Mouse (Mus musculus): ENCODE data around the gene Pagr1b. TPM values are rescaled to one million over a fixed set of nuclear protein-coding genes. Genes with fewer than 3 reads are reported as not detected.

Pagr1b gene
- total and polyA plus RNA-seq, 3 experiments, result not detected

DNA sequence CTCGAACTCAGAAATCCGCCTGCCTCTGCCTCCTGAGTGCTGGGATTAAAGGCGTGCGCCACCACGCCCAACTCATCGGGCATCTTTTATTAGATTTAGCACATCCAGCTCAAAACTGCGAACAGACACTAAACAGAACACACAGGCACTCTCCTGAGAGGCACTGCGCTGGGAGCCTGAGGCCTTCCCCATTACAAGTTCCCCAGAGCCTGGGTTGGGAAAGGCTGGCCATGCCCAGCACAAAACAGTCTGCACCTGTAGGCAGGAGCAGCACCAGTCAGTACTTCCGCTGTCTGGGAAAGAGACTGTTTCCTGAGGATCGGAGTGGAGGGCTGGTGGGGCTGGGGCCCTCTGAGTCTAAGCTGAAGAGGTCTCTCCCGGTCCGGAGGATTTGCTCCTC lies 1.3 kb downstream of the Pagr1b start:
- Histone ChIP-seq H3K36me3 (ENCODE audit: control insufficient read depth, insufficient read depth, low read length) (peaks cover 5% of the 10 kb centered on the region), H3K27ac (peak overlapping the region; percentile 95), H3K4me1 (ENCODE audit: control insufficient read depth, insufficient read depth, low read length) (peaks cover 16% of the 10 kb centered on the region), H3K79me2 (replicated peaks; ENCODE audit: control insufficient read depth, insufficient read depth, low read length) (peaks cover 4% of the 10 kb centered on the region; the same call in 1 of the 2 replicates), H3K4me3 (no peak overlapping the region), H3K27me3 (ENCODE audit: control insufficient read depth, insufficient read depth, low read length) (no peaks in the 10 kb centered on the region), H3K9ac (ENCODE audit: low read depth, low read length) (no peak overlapping the region)
- TF ChIP-seq EP300 (IDR thresholded peaks at IDR 0.05; ENCODE audit: insufficient read depth, low read depth, low read length) (no peak), CTCF (IDR thresholded peaks at IDR 0.05) (no peak)
- intact Hi-C loops (cut with DNase I), result loop anchor here (10.0 kb wide), 1 partner anchor 180 kb away; the partner anchor contains the start of gene Cd2bp2
- 84% methylated on average over 12 of the region's 12 CpGs for WGBS
- DNase-seq, result no peak

DNA sequence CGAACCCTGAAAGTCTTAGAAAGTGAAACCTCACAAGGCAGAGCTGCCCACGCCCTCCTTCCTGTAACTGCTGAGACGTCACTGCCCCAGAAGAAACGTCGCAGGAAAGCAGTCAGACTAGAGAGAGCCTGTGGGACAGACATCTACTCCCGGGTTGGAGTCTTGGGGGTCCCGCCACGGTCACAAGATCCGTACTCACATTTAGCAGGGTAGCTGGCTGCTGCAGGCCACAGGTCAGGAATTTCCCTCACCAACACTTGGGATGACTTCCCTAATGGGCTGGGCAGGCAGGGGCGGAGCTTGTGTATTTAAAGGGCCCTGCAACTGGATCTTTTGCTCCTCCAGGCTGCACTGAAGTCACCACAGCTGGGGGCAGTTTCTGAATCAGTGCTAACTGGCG lies 2.0 kb downstream of the Pagr1b start, which contains the start of gene Mvp:
Gene Mvp (minus strand): TSS at position 302 of the 400 bp plus-strand sequence.
- Histone ChIP-seq H3K36me3 (ENCODE audit: control insufficient read depth, insufficient read depth, low read length) (peaks cover 5% of the 10 kb centered on the region), H3K4me1 (ENCODE audit: control insufficient read depth, insufficient read depth, low read length) (peaks cover 16% of the 10 kb centered on the region), H3K9ac (ENCODE audit: low read depth, low read length) (peak within 1 kb of the TSS; percentile 71), H3K79me2 (replicated peaks; ENCODE audit: control insufficient read depth, insufficient read depth, low read length) (peaks cover 4% of the 10 kb centered on the region; the same call in 1 of the 2 replicates), H3K27ac (peak within 1 kb of the TSS; percentile 95), H3K27me3 (ENCODE audit: control insufficient read depth, insufficient read depth, low read length) (no peaks in the 10 kb centered on the region), H3K4me3 (peak within 1 kb of the TSS; percentile 75)
- DNase-seq, result peak; percentile 85 to 88
- 5% methylated on average over 11 of the region's 11 CpGs for WGBS
- intact Hi-C loops (cut with DNase I), result loop anchor here (10.0 kb wide), 1 partner anchor 180 kb away; the partner anchor contains the start of gene Cd2bp2
- TF ChIP-seq CTCF (IDR thresholded peaks at IDR 0.05) (no peak), POLR2A (IDR thresholded peaks at IDR 0.05; ENCODE audit: insufficient read depth, low read depth, low read length) (peak; percentile 85)

DNA sequence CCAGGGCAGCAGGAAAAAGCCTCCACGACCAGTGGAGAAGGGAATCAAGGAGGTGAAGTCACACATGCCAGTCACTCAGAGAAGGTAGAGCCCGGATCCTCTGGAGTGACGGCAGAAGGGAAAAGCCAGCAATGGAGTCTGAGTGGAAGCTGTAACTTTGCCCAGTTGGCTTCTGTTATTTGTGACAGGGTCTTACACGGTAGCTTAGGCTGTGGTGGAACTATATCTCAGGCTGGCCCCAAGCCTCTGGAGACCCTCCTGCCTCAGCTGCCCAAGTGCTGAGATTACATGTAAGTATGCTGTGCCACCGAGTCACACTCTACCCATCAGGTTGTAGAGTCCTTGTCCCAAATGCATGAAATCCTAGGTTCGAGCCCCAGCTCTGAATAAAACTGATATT lies 2.9 kb downstream of the Pagr1b start:
- Histone ChIP-seq H3K27ac (no peak overlapping the region; the same call in 1 of the 2 replicates), H3K4me3 (peak overlapping the region; percentile 75), H3K27me3 (ENCODE audit: control insufficient read depth, insufficient read depth, low read length) (no peaks in the 10 kb centered on the region), H3K9ac (ENCODE audit: low read depth, low read length) (no peak overlapping the region), H3K4me1 (ENCODE audit: control insufficient read depth, insufficient read depth, low read length) (peaks cover 23% of the 10 kb centered on the region), H3K79me2 (replicated peaks; ENCODE audit: control insufficient read depth, insufficient read depth, low read length) (peaks cover 4% of the 10 kb centered on the region; the same call in 1 of the 2 replicates), H3K36me3 (ENCODE audit: control insufficient read depth, insufficient read depth, low read length) (peaks cover 6% of the 10 kb centered on the region)
- TF ChIP-seq CTCF (IDR thresholded peaks at IDR 0.05), result no peak
- TF ChIP-seq EP300 (IDR thresholded peaks at IDR 0.05; ENCODE audit: insufficient read depth, low read depth, low read length), result no peak
- no peak for TF ChIP-seq POLR2A (IDR thresholded peaks at IDR 0.05; ENCODE audit: insufficient read depth, low read depth, low read length)
- 85% methylated on average over 6 of the region's 6 CpGs for WGBS
- intact Hi-C loops (cut with DNase I), result loop anchor here (10.0 kb wide), 1 partner anchor 181 kb away; the partner anchor contains the start of gene Cd2bp2
- no peak for DNase-seq

DNA sequence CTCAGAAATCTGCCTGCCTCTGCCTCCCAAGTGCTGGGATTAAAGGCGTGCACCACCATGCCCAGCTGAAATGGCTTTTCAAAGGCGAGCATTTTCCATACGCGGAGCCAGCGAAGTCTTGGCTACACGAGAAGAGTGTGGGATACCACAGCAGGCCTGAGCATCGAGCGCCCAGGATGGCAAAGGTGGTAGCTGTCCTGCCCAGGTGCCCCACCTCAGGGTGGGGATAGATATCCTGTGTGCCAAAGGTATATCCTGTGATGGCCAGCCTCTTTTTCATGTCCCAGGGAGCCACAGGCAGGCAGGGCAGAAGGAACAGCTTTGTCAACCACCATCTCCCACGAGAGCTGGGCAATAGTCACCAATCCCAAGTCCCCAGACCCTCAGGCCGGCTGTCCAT lies 3.4 kb downstream of the Pagr1b start:
- Histone ChIP-seq H3K4me1 (ENCODE audit: control insufficient read depth, insufficient read depth, low read length) (peaks cover 25% of the 10 kb centered on the region), H3K79me2 (replicated peaks; ENCODE audit: control insufficient read depth, insufficient read depth, low read length) (peaks cover 4% of the 10 kb centered on the region; the same call in 1 of the 2 replicates), H3K4me3 (no peak overlapping the region), H3K27ac (no peak overlapping the region), H3K36me3 (ENCODE audit: control insufficient read depth, insufficient read depth, low read length) (peaks cover 9% of the 10 kb centered on the region), H3K27me3 (ENCODE audit: control insufficient read depth, insufficient read depth, low read length) (no peaks in the 10 kb centered on the region), H3K9ac (ENCODE audit: low read depth, low read length) (no peak overlapping the region)
- TF ChIP-seq CTCF (IDR thresholded peaks at IDR 0.05), result no peak
- no peak for TF ChIP-seq POLR2A (IDR thresholded peaks at IDR 0.05; ENCODE audit: insufficient read depth, low read depth, low read length)
- intact Hi-C loops (cut with DNase I), result loop anchor here (10.0 kb wide), 1 partner anchor 182 kb away; the partner anchor contains the start of gene Cd2bp2
- DNase-seq, result no peak
- 92% methylated on average over 10 of the region's 10 CpGs for WGBS

DNA sequence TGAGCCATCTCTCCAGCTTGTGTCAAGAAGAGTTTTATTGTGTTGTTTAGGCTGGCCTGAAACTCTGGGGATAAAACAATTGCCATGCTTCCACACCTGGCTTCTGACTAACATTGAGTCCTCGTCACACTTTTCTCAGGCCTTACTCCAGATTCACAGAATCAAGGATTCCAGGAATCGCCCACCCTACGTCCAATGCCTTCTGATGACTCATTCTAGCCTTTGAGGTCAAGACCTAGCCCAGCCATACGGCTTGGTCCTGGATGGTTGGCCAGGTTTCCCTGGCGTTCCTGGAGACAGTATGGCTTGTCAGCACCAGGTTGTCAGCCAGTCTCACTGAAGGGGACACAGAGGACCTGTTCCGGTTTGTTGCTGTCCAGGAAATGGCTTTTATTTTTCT lies 3.9 kb downstream of the Pagr1b start:
- intact Hi-C loops (cut with DNase I), result loop anchor here (10.0 kb wide), 1 partner anchor 182 kb away; the partner anchor contains the start of gene Cd2bp2
- no peak overlapping the region for H3K4me3 ChIP-seq
- H3K27me3 ChIP-seq (ENCODE audit: control insufficient read depth, insufficient read depth, low read length), result no peaks in the 10 kb centered on the region
- H3K4me1 ChIP-seq (ENCODE audit: control insufficient read depth, insufficient read depth, low read length), result peaks cover 27% of the 10 kb centered on the region
- no peak overlapping the region for H3K27ac ChIP-seq
- no peak for TF ChIP-seq POLR2A (IDR thresholded peaks at IDR 0.05; ENCODE audit: insufficient read depth, low read depth, low read length)
- no peak for TF ChIP-seq CTCF (IDR thresholded peaks at IDR 0.05)
- no peak for TF ChIP-seq EP300 (IDR thresholded peaks at IDR 0.05; ENCODE audit: insufficient read depth, low read depth, low read length)
- peaks cover 9% of the 10 kb centered on the region for H3K36me3 ChIP-seq (ENCODE audit: control insufficient read depth, insufficient read depth, low read length)
- no peak overlapping the region for H3K9ac ChIP-seq (ENCODE audit: low read depth, low read length)
- 65% methylated on average over 6 of the region's 6 CpGs for WGBS
- H3K79me2 ChIP-seq (replicated peaks; ENCODE audit: control insufficient read depth, insufficient read depth, low read length), result peaks cover 4% of the 10 kb centered on the region; the same call in 1 of the 2 replicates
- DNase-seq, result no peak

DNA sequence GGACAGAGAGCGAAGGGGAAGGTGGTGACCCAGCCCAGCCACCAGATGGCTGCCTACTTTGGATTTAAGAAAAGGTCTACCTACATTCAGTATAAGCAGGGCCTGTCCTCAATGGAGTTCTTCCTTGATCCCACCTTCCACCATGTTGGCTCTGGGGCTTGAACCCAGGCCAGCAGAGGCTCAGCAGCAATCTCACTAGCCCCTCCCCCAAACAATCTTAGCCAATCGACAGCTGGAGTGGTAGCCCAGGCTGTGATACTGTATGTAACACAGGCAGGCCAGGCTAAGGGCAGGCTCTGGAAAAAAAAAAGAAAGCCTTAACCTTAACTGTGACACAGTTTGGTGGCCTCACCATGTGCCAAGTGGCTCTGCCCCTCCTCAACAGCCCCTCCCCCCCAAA lies 4.6 kb downstream of the Pagr1b start:
- H3K4me3 ChIP-seq, result no peak overlapping the region
- peaks cover 4% of the 10 kb centered on the region; the same call in 1 of the 2 replicates for H3K79me2 ChIP-seq (replicated peaks; ENCODE audit: control insufficient read depth, insufficient read depth, low read length)
- peaks cover 27% of the 10 kb centered on the region for H3K4me1 ChIP-seq (ENCODE audit: control insufficient read depth, insufficient read depth, low read length)
- no peak for TF ChIP-seq EP300 (IDR thresholded peaks at IDR 0.05; ENCODE audit: insufficient read depth, low read depth, low read length)
- no peak for TF ChIP-seq POLR2A (IDR thresholded peaks at IDR 0.05; ENCODE audit: insufficient read depth, low read depth, low read length)
- TF ChIP-seq CTCF (IDR thresholded peaks at IDR 0.05), result no peak
- no peak overlapping the region for H3K9ac ChIP-seq (ENCODE audit: low read depth, low read length)
- 66% methylated on average over 2 of the region's 2 CpGs for WGBS
- no peaks in the 10 kb centered on the region for H3K27me3 ChIP-seq (ENCODE audit: control insufficient read depth, insufficient read depth, low read length)
- intact Hi-C loops (cut with DNase I), result loop anchor here (10.0 kb wide), 1 partner anchor 183 kb away; the partner anchor contains the start of gene Cd2bp2
- no peak overlapping the region for H3K27ac ChIP-seq
- no peak for DNase-seq
- H3K36me3 ChIP-seq (ENCODE audit: control insufficient read depth, insufficient read depth, low read length), result peaks cover 9% of the 10 kb centered on the region

Measured in heart, adult 2 months (tissue).